11 mouse cellular contexts compared by ENCODE assay signal in genomic region chr11:113600526-113601245, GRCm38 (mm10). TPM values are rescaled to one million over a fixed set of nuclear protein-coding genes. Genes with fewer than 3 reads are reported as not detected.
DNase-seq lines count a peak whose midpoint lies in the region; ATAC-seq lines count a peak whose summit lies in the region.
"Had no signal": no experiment of that assay in that cellular context is flagged by ENCODE, and none has a peak within 500 bp of the region (broad histone marks: within the 10 kb centered on the region; RNA-seq: fewer than 3 reads in every experiment).

No protein-coding gene starts in this region.

- H3K9me3 ChIP-seq in kidney, embryonic 16.5 days (ENCODE audit: low read length) = no peaks in the 10 kb centered on the region
- H3K9me3 ChIP-seq in hindbrain, embryonic 14.5 days (ENCODE audit: control insufficient read depth, low read length) = no peaks in the 10 kb centered on the region
- H3K9me3 ChIP-seq in midbrain, embryonic 15.5 days = no peaks in the 10 kb centered on the region
- H3K9me3 ChIP-seq: intestine, embryonic 15.5 days; liver, embryonic 15.5 days had no signal

- ATAC-seq in kidney, embryonic 16.5 days (ENCODE audit: low FRiP score, low TSS enrichment) = no peak
- ATAC-seq in hindbrain, embryonic 14.5 days (ENCODE audit: low FRiP score) = no peak; the same call in 1 of the 2 replicates
- no peak for ATAC-seq in midbrain, embryonic 15.5 days (replicated peaks)
- ATAC-seq: intestine, embryonic 15.5 days had no signal

- no peaks in the 10 kb centered on the region for H3K36me3 ChIP-seq in kidney, embryonic 16.5 days (ENCODE audit: insufficient read depth, low read length)
- H3K36me3 ChIP-seq in hindbrain, embryonic 14.5 days (replicated peaks; ENCODE audit: control insufficient read depth, insufficient read depth) = no peaks in the 10 kb centered on the region
- H3K36me3 ChIP-seq in midbrain, embryonic 15.5 days (replicated peaks) = no peaks in the 10 kb centered on the region
- H3K36me3 ChIP-seq: intestine, embryonic 15.5 days; liver, embryonic 15.5 days had no signal

- no peaks in the 10 kb centered on the region for H3K4me1 ChIP-seq in kidney, embryonic 16.5 days (ENCODE audit: insufficient read depth, low read length)
- H3K4me1 ChIP-seq in hindbrain, embryonic 14.5 days (replicated peaks; ENCODE audit: control insufficient read depth, insufficient read depth, low read length) = peaks cover 14% of the 10 kb centered on the region; the same call in 1 of the 2 replicates
- H3K4me1 ChIP-seq in midbrain, embryonic 15.5 days = peaks cover 25% of the 10 kb centered on the region
- H3K4me1 ChIP-seq: intestine, embryonic 15.5 days had no signal

- no peak overlapping the region for H3K27ac ChIP-seq in kidney, embryonic 16.5 days (ENCODE audit: low read length)
- H3K27ac ChIP-seq in hindbrain, embryonic 14.5 days = peak overlapping the region; percentile 33; the same call in 1 of the 2 replicates
- H3K27ac ChIP-seq in midbrain, embryonic 15.5 days = peak overlapping the region; percentile 74
- H3K27ac ChIP-seq: intestine, embryonic 15.5 days; liver, embryonic 15.5 days had no signal

- no peak overlapping the region for H3K9ac ChIP-seq in kidney, embryonic 16.5 days (replicated peaks; ENCODE audit: low read length)
- no peak overlapping the region for H3K9ac ChIP-seq in hindbrain, embryonic 14.5 days
- H3K9ac ChIP-seq in midbrain, embryonic 15.5 days = no peak overlapping the region
- H3K9ac ChIP-seq: intestine, embryonic 15.5 days; liver, embryonic 15.5 days had no signal

- 64% methylated on average over 18 of the region's 18 CpGs for WGBS in kidney, embryonic 16.5 days
- WGBS in hindbrain, embryonic 14.5 days = 59% methylated on average over 18 of the region's 18 CpGs
- WGBS in midbrain, embryonic 15.5 days = 80% methylated on average over 18 of the region's 18 CpGs

- H3K4me3 ChIP-seq in kidney, embryonic 16.5 days (ENCODE audit: low read length) = no peak overlapping the region
- no peak overlapping the region for H3K4me3 ChIP-seq in hindbrain, embryonic 14.5 days (replicated peaks; ENCODE audit: low read length)
- H3K4me3 ChIP-seq in midbrain, embryonic 15.5 days = no peak overlapping the region
- H3K4me3 ChIP-seq: intestine, embryonic 15.5 days; liver, embryonic 15.5 days had no signal

- H3K4me2 ChIP-seq in kidney, embryonic 16.5 days (replicated peaks; ENCODE audit: low read depth, low read length) = no peak overlapping the region
- H3K4me2 ChIP-seq in hindbrain, embryonic 14.5 days (replicated peaks) = no peak overlapping the region
- H3K4me2 ChIP-seq in midbrain, embryonic 15.5 days = no peak overlapping the region
- H3K4me2 ChIP-seq: intestine, embryonic 15.5 days; liver, embryonic 15.5 days had no signal

- H3K27me3 ChIP-seq in kidney, embryonic 16.5 days (ENCODE audit: insufficient read depth, low read length) = no peaks in the 10 kb centered on the region
- H3K27me3 ChIP-seq in hindbrain, embryonic 14.5 days (ENCODE audit: control insufficient read depth, insufficient read depth, low read length) = no peaks in the 10 kb centered on the region
- H3K27me3 ChIP-seq in midbrain, embryonic 15.5 days (replicated peaks) = no peaks in the 10 kb centered on the region
- H3K27me3 ChIP-seq: intestine, embryonic 15.5 days; liver, embryonic 15.5 days had no signal

- peak; percentile 31 to 47 for DNase-seq in kidney, adult 8-10 months
- DNase-seq in cerebellum, postnatal 36 days = peak; percentile 41 to 44
- no peak for DNase-seq in hindbrain, embryonic 14.5 days (ENCODE audit: low spot score)
- DNase-seq in adrenal gland, postnatal 36 days = no peak
- no peak for DNase-seq in heart, adult 11 months
- DNase-seq in urinary bladder, postnatal 4 days (ENCODE audit: low spot score in 2 of 2) = no peak
- DNase-seq: thymus, postnatal 25 days had no signal

RNA-seq across cellular contexts. Expression of gene Sstr2, which starts 18.5 kb away (rescaled TPM):
- polyA plus RNA-seq in kidney, embryonic 16.5 days (2015; fragmentation: Nextera tagmentation; extraction: Ambion mirVana) = 0.36 and 0.47 TPM in 2 replicates
- polyA plus RNA-seq in hindbrain, embryonic 14.5 days (2014; fragmentation: Nextera tagmentation; extraction: Ambion mirVana) = 19.4 and 23.9 TPM in 2 replicates
- 15.5 and 20.5 TPM in 2 replicates for polyA plus RNA-seq in midbrain, embryonic 15.5 days (2015; fragmentation: Nextera tagmentation; extraction: Ambion mirVana)
- 1 to 10 TPM; 1.6 to 3.9 TPM for total RNA-seq in adrenal gland, postnatal 36 days (2021)

RNA-seq across cellular contexts. Expression of gene Cog1, which starts 48.3 kb away (rescaled TPM):
- 25.1 and 28.2 TPM in 2 replicates for polyA plus RNA-seq in kidney, embryonic 16.5 days (2015; fragmentation: Nextera tagmentation; extraction: Ambion mirVana)
- 38.0 and 41.9 TPM in 2 replicates for polyA plus RNA-seq in hindbrain, embryonic 14.5 days (2014; fragmentation: Nextera tagmentation; extraction: Ambion mirVana)
- 39.8 and 40.7 TPM in 2 replicates for polyA plus RNA-seq in midbrain, embryonic 15.5 days (2015; fragmentation: Nextera tagmentation; extraction: Ambion mirVana)
- total RNA-seq in adrenal gland, postnatal 36 days (2021) = 10 to 100 TPM; 35.4 to 39.5 TPM

RNA-seq across cellular contexts. Expression of gene Slc39a11, which starts 49.2 kb away (rescaled TPM):
- 23.5 and 25.4 TPM in 2 replicates for polyA plus RNA-seq in kidney, embryonic 16.5 days (2015; fragmentation: Nextera tagmentation; extraction: Ambion mirVana)
- polyA plus RNA-seq in hindbrain, embryonic 14.5 days (2014; fragmentation: Nextera tagmentation; extraction: Ambion mirVana) = 25.5 and 30.2 TPM in 2 replicates
- 33.9 and 35.3 TPM in 2 replicates for polyA plus RNA-seq in midbrain, embryonic 15.5 days (2015; fragmentation: Nextera tagmentation; extraction: Ambion mirVana)
- 10 to 100 TPM; 27.4 to 27.7 TPM for total RNA-seq in adrenal gland, postnatal 36 days (2021)

Comparison
In these comparisons a context has a peak if more than half of its experiments do, and no peak if none do; other contexts are left out.
1. DNase-seq: peak in kidney, adult 8-10 months (2 of 2) and cerebellum, postnatal 36 days (2 of 2); none in hindbrain, embryonic 14.5 days (single experiment), adrenal gland, postnatal 36 days (0 of 2), heart, adult 11 months (single experiment) and urinary bladder, postnatal 4 days (0 of 2).
2. RNA of gene Sstr2, which starts 18.5 kb away (polyA plus RNA-seq): 19.4 to 23.9 TPM in hindbrain, embryonic 14.5 days and 15.5 to 20.5 TPM in midbrain, embryonic 15.5 days; 0.36 to 0.47 TPM in kidney, embryonic 16.5 days; every median in the first group is over 10 times any median in the second.